Mouse (Mus musculus): ENCODE measurements around the gene Nudt21. TPM values are rescaled to one million over a fixed set of nuclear protein-coding genes. Genes with fewer than 3 reads are reported as not detected.

The Nudt21 gene
- polyA plus RNA-seq, 1 experiment from 2014 or later = 113 TPM

GRCm38 (mm10) chr8:93984731-93985130, 52.1 kb downstream of the Nudt21 start:
- WGBS = 82% methylated on average over 3 of the region's 3 CpGs

GRCm38 (mm10) chr8:93983827-93984226, 53.0 kb downstream of the Nudt21 start:
- Histone ChIP-seq H3K4me3 (no peak overlapping the region), H3K4me1 (no peaks in the 10 kb centered on the region), H3K9me3 (no peaks in the 10 kb centered on the region), H3K4me2 (no peak overlapping the region), H3K27me3 (no peaks in the 10 kb centered on the region), H3K27ac (no peak overlapping the region), H3K9ac (no peak overlapping the region), H3K36me3 (peaks cover 70% of the 10 kb centered on the region)
- ATAC-seq (ENCODE audit: borderline replicate concordance, extremely low read depth, low FRiP score, low TSS enrichment) = no peak
- WGBS = 84% methylated on average over 3 of the region's 3 CpGs

More at GRCm38 (mm10) chr8:93984731-93985130, 52.1 kb downstream of the Nudt21 start:
- Histone ChIP-seq H3K4me2 (no peak overlapping the region), H3K4me3 (no peak overlapping the region), H3K36me3 (peaks cover 69% of the 10 kb centered on the region), H3K4me1 (no peaks in the 10 kb centered on the region), H3K9ac (no peak overlapping the region), H3K9me3 (no peaks in the 10 kb centered on the region), H3K27me3 (no peaks in the 10 kb centered on the region), H3K27ac (no peak overlapping the region)
- ATAC-seq (ENCODE audit: borderline replicate concordance, extremely low read depth, low FRiP score, low TSS enrichment) = no peak

- 91% methylated on average over 5 of the region's 5 CpGs for WGBS
- peaks cover 74% of the 10 kb centered on the region for H3K36me3 ChIP-seq
- no peak for ATAC-seq (ENCODE audit: borderline replicate concordance, extremely low read depth, low FRiP score, low TSS enrichment)
Observed at GRCm38 (mm10) chr8:93981679-93982215, 55.1 kb downstream of the Nudt21 start.

GRCm38 (mm10) chr8:93980141-93980540, 56.7 kb downstream of the Nudt21 start:
- no peak overlapping the region for H3K9ac ChIP-seq
- H3K36me3 ChIP-seq = peaks cover 79% of the 10 kb centered on the region
- no peak for ATAC-seq (ENCODE audit: borderline replicate concordance, extremely low read depth, low FRiP score, low TSS enrichment)
- no peaks in the 10 kb centered on the region for H3K27me3 ChIP-seq
- 89% methylated on average over 4 of the region's 4 CpGs for WGBS
- H3K4me3 ChIP-seq = no peak overlapping the region
- H3K9me3 ChIP-seq = no peaks in the 10 kb centered on the region
- no peaks in the 10 kb centered on the region for H3K4me1 ChIP-seq
- H3K27ac ChIP-seq = no peak overlapping the region
- H3K4me2 ChIP-seq = no peak overlapping the region

More at GRCm38 (mm10) chr8:93981679-93982215, 55.1 kb downstream of the Nudt21 start:
- H3K27ac ChIP-seq = no peak overlapping the region
- no peaks in the 10 kb centered on the region for H3K27me3 ChIP-seq
- no peak overlapping the region for H3K9ac ChIP-seq
- H3K4me1 ChIP-seq = no peaks in the 10 kb centered on the region
- H3K9me3 ChIP-seq = no peaks in the 10 kb centered on the region
- no peak overlapping the region for H3K4me2 ChIP-seq
- no peak overlapping the region for H3K4me3 ChIP-seq

GRCm38 (mm10) chr8:93976446-93977211, 60.2 kb downstream of the Nudt21 start:
- H3K4me1 ChIP-seq = no peaks in the 10 kb centered on the region
- WGBS = 94% methylated on average over 6 of the region's 6 CpGs
- no peaks in the 10 kb centered on the region for H3K27me3 ChIP-seq
- no peak overlapping the region for H3K27ac ChIP-seq
- H3K36me3 ChIP-seq = peaks cover 84% of the 10 kb centered on the region
- H3K4me3 ChIP-seq = no peak overlapping the region
- H3K4me2 ChIP-seq = no peak overlapping the region
- ATAC-seq (ENCODE audit: borderline replicate concordance, extremely low read depth, low FRiP score, low TSS enrichment) = no peak
- H3K9me3 ChIP-seq = no peaks in the 10 kb centered on the region
- H3K9ac ChIP-seq = no peak overlapping the region

GRCm38 (mm10) chr8:93975358-93975757, 61.5 kb downstream of the Nudt21 start:
- ATAC-seq (ENCODE audit: borderline replicate concordance, extremely low read depth, low FRiP score, low TSS enrichment) = no peak

GRCm38 (mm10) chr8:93974602-93975186, 62.1 kb downstream of the Nudt21 start:
- 76% methylated on average over 11 of the region's 11 CpGs for WGBS
- ATAC-seq (ENCODE audit: borderline replicate concordance, extremely low read depth, low FRiP score, low TSS enrichment) = no peak
- Histone ChIP-seq H3K9me3 (no peaks in the 10 kb centered on the region), H3K4me2 (no peak overlapping the region), H3K4me1 (no peaks in the 10 kb centered on the region), H3K4me3 (no peak overlapping the region), H3K27me3 (no peaks in the 10 kb centered on the region), H3K27ac (no peak overlapping the region), H3K9ac (no peak overlapping the region), H3K36me3 (peaks cover 75% of the 10 kb centered on the region)

More at GRCm38 (mm10) chr8:93975358-93975757, 61.5 kb downstream of the Nudt21 start:
- H3K36me3 ChIP-seq = peaks cover 79% of the 10 kb centered on the region
- H3K4me1 ChIP-seq = no peaks in the 10 kb centered on the region
- H3K4me3 ChIP-seq = no peak overlapping the region
- H3K27me3 ChIP-seq = no peaks in the 10 kb centered on the region
- no peak overlapping the region for H3K4me2 ChIP-seq
- no peak overlapping the region for H3K9ac ChIP-seq
- WGBS = 86% methylated on average over 2 of the region's 2 CpGs
- no peaks in the 10 kb centered on the region for H3K9me3 ChIP-seq
- H3K27ac ChIP-seq = no peak overlapping the region

GRCm38 (mm10) chr8:93973831-93974375, 62.9 kb downstream of the Nudt21 start:
- Histone ChIP-seq H3K36me3 (peaks cover 71% of the 10 kb centered on the region), H3K27me3 (no peaks in the 10 kb centered on the region), H3K9ac (no peak overlapping the region), H3K27ac (no peak overlapping the region), H3K9me3 (no peaks in the 10 kb centered on the region), H3K4me2 (no peak overlapping the region), H3K4me1 (no peaks in the 10 kb centered on the region), H3K4me3 (no peak overlapping the region)
- WGBS = 95% methylated on average over 13 of the region's 13 CpGs
- no peak for ATAC-seq (ENCODE audit: borderline replicate concordance, extremely low read depth, low FRiP score, low TSS enrichment)

- H3K27ac ChIP-seq = no peak overlapping the region
- whole genome bisulfite sequencing = 80% methylated on average over 14 of the region's 14 CpGs
- H3K4me3 ChIP-seq = no peak overlapping the region
- no peak for ATAC-seq (ENCODE audit: borderline replicate concordance, extremely low read depth, low FRiP score, low TSS enrichment)
- no peak overlapping the region for H3K4me2 ChIP-seq
- H3K9me3 ChIP-seq = no peaks in the 10 kb centered on the region
- peaks cover 64% of the 10 kb centered on the region for H3K36me3 ChIP-seq
- H3K9ac ChIP-seq = no peak overlapping the region
- H3K4me1 ChIP-seq = no peaks in the 10 kb centered on the region
- no peaks in the 10 kb centered on the region for H3K27me3 ChIP-seq
Observed at GRCm38 (mm10) chr8:93972971-93973734, 63.7 kb downstream of the Nudt21 start.

GRCm38 (mm10) chr8:93972211-93972610, 64.6 kb downstream of the Nudt21 start:
- Histone ChIP-seq H3K9me3 (no peaks in the 10 kb centered on the region), H3K4me1 (no peaks in the 10 kb centered on the region), H3K4me2 (no peak overlapping the region), H3K4me3 (no peak overlapping the region), H3K9ac (no peak overlapping the region), H3K27me3 (no peaks in the 10 kb centered on the region), H3K36me3 (peaks cover 59% of the 10 kb centered on the region), H3K27ac (no peak overlapping the region)
- 91% methylated on average over 5 of the region's 5 CpGs for WGBS
- ATAC-seq (ENCODE audit: borderline replicate concordance, extremely low read depth, low FRiP score, low TSS enrichment) = no peak

GRCm38 (mm10) chr8:93971451-93971850, 65.4 kb downstream of the Nudt21 start:
- H3K4me3 ChIP-seq = no peak overlapping the region
- 89% methylated on average over 10 of the region's 10 CpGs for WGBS
- peaks cover 54% of the 10 kb centered on the region for H3K36me3 ChIP-seq
- H3K27ac ChIP-seq = no peak overlapping the region
- no peaks in the 10 kb centered on the region for H3K9me3 ChIP-seq
- H3K4me2 ChIP-seq = no peak overlapping the region
- H3K9ac ChIP-seq = no peak overlapping the region
- no peaks in the 10 kb centered on the region for H3K4me1 ChIP-seq
- H3K27me3 ChIP-seq = no peaks in the 10 kb centered on the region
- no peak for ATAC-seq (ENCODE audit: borderline replicate concordance, extremely low read depth, low FRiP score, low TSS enrichment)

Data from lung, embryonic 15.5 days (tissue).